Mouse (Mus musculus): ENCODE results near the gene Abi3.

GRCm38 (mm10) chr11:95853684-95854083, 11.4 kb upstream of the Abi3 start:
- TF ChIP-seq CTCF (conservative IDR thresholded peaks at IDR 0.05; ENCODE audit: insufficient read depth, insufficient read length, low read depth, low read length) (peak; percentile 94), POLR2A (IDR thresholded peaks at IDR 0.05; ENCODE audit: low read depth, low read length) (no peak)
